Mouse (Mus musculus): ENCODE measurements at regions not wholly inside any gene's neighbourhood (a gene's known extent, or its start where the extent isn't known, plus 50 kb on each side); places are given as distances from the start of the nearest gene placed in this dataset.

- peak; percentile 63 for DNase-seq (ENCODE audit: extremely low spot score, low spot score)
Observed at GRCm38 (mm10) chr7:31208237-31209054, 52.8 kb upstream of the Gramd1a start.

DNA sequence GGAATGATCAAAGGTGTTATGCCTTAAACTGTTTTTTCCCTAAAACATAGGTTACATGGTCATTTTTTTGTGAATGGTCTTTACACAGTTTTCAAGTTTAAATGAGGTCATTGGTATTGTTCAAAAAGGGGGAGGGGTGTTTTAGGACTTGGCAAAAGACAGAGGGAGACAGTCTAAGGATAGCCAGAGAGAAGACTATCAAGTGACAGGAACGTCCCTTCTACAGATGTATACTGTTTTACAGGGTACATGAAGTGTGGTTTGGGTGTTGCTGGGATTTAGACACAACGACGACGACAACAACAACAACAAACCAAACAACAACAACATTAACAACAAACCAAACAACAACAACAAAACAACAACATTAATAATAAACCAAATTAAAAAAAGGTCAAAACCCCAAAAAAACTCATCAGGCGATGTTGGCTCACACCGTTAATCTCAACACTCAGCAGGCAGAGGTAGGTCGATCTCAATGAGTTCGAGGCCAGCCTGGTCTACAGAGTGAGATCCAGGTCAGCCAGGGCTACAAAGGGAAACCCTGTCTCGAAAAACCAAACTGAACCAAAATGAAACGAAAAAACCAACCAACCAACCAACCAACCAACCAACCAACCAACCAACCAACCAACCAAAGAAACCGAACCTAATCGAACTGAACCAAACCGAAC, 52.0 kb upstream of the Gramd1a start:
- no peak for DNase-seq (ENCODE audit: extremely low spot score, low spot score)

Data from neural tube, embryonic 10.5 days (tissue).